Mouse (Mus musculus) thymus, adult 2 months (tissue): ENCODE measurements around the gene Terf2. TPM values are rescaled to one million over a fixed set of nuclear protein-coding genes. Genes with fewer than 3 reads are reported as not detected.
"Not testable (repeated sequence)": the region's sequence is repeated elsewhere in the genome, so short reads cannot be mapped to it uniquely, and the experiment has no call there.

Experiments used
- DNase-seq: peaks from one replicate; pipeline ENCODE4 v3.0.0; 2021
- H3K27ac ChIP-seq: fragments of 200-500 bp; 2 replicates; pipeline ENCODE4 v1.5.1; 2012; ENCODE audit warnings: low read length, control low read depth; ENCODE audit not compliant: control insufficient read depth, insufficient read depth
- H3K27me3 ChIP-seq: fragments of 200-500 bp; 2 replicates; pipeline ENCODE4 v1.6.1; 2012; ENCODE audit warnings: mild to moderate bottlenecking, low read length, moderate library complexity, mixed read lengths; ENCODE audit not compliant: control insufficient read depth, insufficient read depth
- H3K36me3 ChIP-seq: fragments of 200-500 bp; 2 replicates; pipeline ENCODE4 v1.6.1; 2012; ENCODE audit warnings: mild to moderate bottlenecking, low read length, moderate library complexity; ENCODE audit not compliant: control insufficient read depth, insufficient read depth
- H3K4me1 ChIP-seq: fragments of 200-500 bp; replicated peaks from 2 replicates; pipeline ENCODE4 v1.6.1; 2012; ENCODE audit warnings: low read length; ENCODE audit not compliant: control insufficient read depth, insufficient read depth
- H3K4me3 ChIP-seq: fragments of 200-500 bp; 2 replicates; pipeline ENCODE4 v1.5.1; 2012; ENCODE audit warnings: mild to moderate bottlenecking, low read length, control low read depth, moderate library complexity; ENCODE audit not compliant: control insufficient read depth, insufficient read depth
- CTCF ChIP-seq: fragments of 200-500 bp; IDR thresholded peaks from 2 replicates; pipeline ENCODE4 v1.5.1; 2012; ENCODE audit warnings: mild to moderate bottlenecking, control low read depth, low read length, moderate library complexity, borderline replicate concordance; ENCODE audit not compliant: control insufficient read depth, poor library complexity, insufficient read depth; ENCODE audit errors: extremely low read depth
- POLR2A ChIP-seq: fragments of 200-500 bp; IDR thresholded peaks from 2 replicates; pipeline ENCODE4 v1.6.1; 2012; ENCODE audit warnings: mild to moderate bottlenecking, low read length, control low read depth, moderate library complexity; ENCODE audit not compliant: control insufficient read depth, poor library complexity, insufficient read depth; ENCODE audit errors: extremely low read depth
- WGBS: fragments of 180-500 bp; shearing (Covaris S2); methylation state at CpG from one replicate; pipeline ENCODE4 v1.1.7; 2018; 5-methylcytosine and 5-hydroxymethylcytosine counted together
- polyA plus RNA-seq: library from polyadenylated mRNA; depleted of rRNA; stranded (reverse); fragments of >200 nt; gene quantifications from 2 replicates; pipeline ENCODE4 v1.2.3, GENCODE M21; 2012

The Terf2 gene
- polyA plus RNA-seq, 1 experiment, result 30.9 TPM

GRCm38 (mm10) chr8:107109816-107110435 lies 13.6 kb upstream of the Terf2 start:
- Histone ChIP-seq H3K27ac (no peak overlapping the region), H3K4me1 (peaks cover 7% of the 10 kb centered on the region), H3K36me3 (no peaks in the 10 kb centered on the region), H3K4me3 (no peak overlapping the region), H3K27me3 (no peaks in the 10 kb centered on the region)
- WGBS, result 79% methylated on average over 5 of the region's 5 CpGs
- TF ChIP-seq POLR2A (no peak), CTCF (no peak)
- DNase-seq, result no peak

DNA sequence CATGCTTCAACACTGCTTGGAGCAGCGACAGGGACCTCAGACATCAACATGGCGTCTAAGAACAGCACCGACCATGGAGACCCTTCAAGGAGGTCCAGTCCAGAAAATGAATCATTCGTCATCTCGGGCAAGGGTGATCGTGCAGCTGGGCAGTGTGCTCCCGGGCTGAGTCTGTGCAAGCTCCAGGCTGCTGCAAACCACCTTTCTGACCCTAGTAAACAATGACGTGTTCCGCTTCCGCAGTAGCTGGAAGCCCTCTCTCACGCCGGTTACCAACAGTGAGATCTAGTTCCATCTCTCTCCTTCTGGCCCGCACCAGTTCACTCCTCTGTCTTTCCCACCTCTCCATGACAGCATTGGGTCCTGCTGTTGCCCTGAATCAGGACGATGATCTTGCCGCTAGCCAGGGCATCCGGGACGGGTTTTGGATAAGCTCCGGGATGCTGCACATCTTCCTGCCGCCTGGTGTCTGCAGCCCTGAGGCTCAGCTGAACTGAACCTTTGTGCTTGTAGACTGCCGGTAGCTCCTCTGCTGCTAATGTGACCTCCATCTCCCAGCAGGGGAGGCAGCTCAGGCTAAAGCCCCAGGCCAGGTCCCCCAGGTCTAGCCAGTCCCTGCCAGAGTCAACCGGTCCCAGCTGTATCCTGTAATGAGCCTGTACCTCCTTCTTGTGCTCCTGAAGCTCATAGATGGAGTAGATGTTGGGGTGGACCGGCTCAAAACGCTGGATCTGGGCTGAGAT lies 12.8 kb upstream of the Terf2 start:
- H3K36me3 ChIP-seq, result no peaks in the 10 kb centered on the region
- H3K27ac ChIP-seq, result no peak overlapping the region
- H3K4me1 ChIP-seq, result no peaks in the 10 kb centered on the region
- DNase-seq, result no peak
- TF ChIP-seq CTCF (no peak), POLR2A (no peak)
- WGBS, result 92% methylated on average over 23 of the region's 23 CpGs
- H3K4me3 ChIP-seq, result no peak overlapping the region
- H3K27me3 ChIP-seq, result no peaks in the 10 kb centered on the region

- not testable (repeated sequence) for H3K36me3 ChIP-seq, H3K4me1 ChIP-seq, H3K27ac ChIP-seq, DNase-seq, H3K4me3 ChIP-seq, H3K27me3 ChIP-seq
- WGBS, result 98% methylated on average over 5 of the region's 5 CpGs
These were observed 11.7 kb upstream of the Terf2 start for GRCm38 (mm10) chr8:107108089-107108488.

DNA sequence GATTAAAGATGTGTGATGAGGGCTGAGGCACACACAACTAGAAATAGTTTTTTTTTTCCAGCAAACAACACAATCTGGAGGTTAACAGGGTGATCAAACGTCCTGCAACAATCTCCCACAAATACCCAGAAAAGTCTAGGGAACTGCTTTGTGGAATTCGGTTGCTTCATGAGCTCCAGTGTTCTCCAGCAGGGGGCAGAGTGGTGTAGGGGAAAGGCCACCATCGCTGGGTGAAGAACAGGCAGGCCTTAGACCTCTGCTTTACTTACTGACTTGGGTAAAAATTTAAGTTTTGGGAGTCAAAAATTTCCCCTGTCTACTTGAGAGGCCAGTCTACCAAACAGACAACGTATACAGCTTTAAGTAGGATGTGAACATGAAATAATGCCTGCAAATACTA lies 8.2 kb upstream of the Terf2 start:
- Histone ChIP-seq H3K27ac (no peak overlapping the region), H3K27me3 (no peaks in the 10 kb centered on the region), H3K36me3 (no peaks in the 10 kb centered on the region), H3K4me1 (no peaks in the 10 kb centered on the region), H3K4me3 (no peak overlapping the region)
- 20% methylated on average over 4 of the region's 4 CpGs for WGBS
- TF ChIP-seq CTCF (peak; percentile 53; the same call in 1 of the 2 replicates), POLR2A (no peak)
- peak; percentile 79 for DNase-seq

DNA sequence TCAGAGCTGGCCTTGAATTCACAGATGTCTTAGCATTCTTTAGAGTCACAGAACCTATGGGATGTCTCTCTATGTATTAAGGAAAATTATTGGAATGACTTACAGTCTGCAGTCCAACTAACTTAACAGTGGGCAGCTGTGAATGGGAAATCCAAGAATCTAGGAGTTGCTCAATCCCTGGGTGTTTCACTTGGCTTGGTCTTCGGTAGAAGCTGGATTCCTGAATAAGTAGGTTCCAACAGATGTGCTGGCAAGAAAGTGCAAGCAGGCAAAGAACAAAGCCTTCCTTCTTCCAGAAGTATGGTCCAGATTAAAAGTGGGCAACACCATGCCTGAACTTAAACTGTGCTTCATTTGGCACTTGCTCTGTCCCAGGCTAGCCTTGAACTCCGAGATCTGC lies 4.3 kb upstream of the Terf2 start:
- Histone ChIP-seq H3K27me3 (no peaks in the 10 kb centered on the region), H3K4me3 (no peak overlapping the region), H3K36me3 (no peaks in the 10 kb centered on the region), H3K4me1 (no peaks in the 10 kb centered on the region), H3K27ac (no peak overlapping the region)
- 96% methylated on average over 2 of the region's 2 CpGs for WGBS
- TF ChIP-seq POLR2A, result no peak
- TF ChIP-seq CTCF, result no peak
- no peak for DNase-seq

DNA sequence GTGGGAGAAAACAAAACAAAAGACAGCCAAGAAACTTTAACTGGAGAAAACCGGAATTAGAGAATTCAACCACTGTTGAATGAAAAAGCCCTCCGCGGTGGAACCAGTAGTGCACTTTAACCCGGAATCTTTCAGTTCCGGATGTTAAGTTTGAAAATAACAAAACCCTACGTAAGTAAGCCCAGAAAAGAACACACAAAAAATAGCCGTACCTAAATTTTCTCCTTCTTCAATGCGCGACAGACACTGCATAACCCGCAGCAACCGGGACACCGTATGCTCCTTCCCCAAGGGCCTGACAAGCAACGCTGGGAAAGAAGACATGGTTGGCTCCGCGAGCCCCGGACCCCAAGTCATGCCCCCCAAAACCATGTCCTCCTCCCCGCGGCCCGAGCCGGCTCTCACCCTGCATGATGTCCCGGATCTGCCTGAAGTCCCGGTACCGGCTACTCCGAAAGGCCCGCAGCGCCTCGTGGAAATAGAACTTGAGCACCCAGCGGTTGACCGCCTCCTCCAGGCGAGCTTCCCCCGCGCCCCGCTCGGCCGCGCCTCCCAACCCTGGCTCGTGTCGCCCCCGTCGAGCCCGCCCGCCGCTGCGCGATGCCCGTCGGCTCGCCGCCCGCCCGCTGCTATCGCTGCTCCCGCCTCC lies 506 bp downstream of the Terf2 start:
- Histone ChIP-seq H3K36me3 (0 out of 2 replicates have a peak, but pooled peaks cover 9% of the 10 kb centered on the region), H3K4me1 (peaks cover 2% of the 10 kb centered on the region; the same call in 1 of the 2 replicates), H3K4me3 (peak overlapping the region; percentile 96), H3K27me3 (no peaks in the 10 kb centered on the region), H3K27ac (peak overlapping the region; percentile 98)
- TF ChIP-seq CTCF (no peak), POLR2A (no peak)
- WGBS, result under 1% methylated on average over 53 of the region's 53 CpGs
- DNase-seq, result no peak
